Mouse (Mus musculus): Measurements from ENCODE around the gene 2310030G06Rik. TPM values are rescaled to one million over a fixed set of nuclear protein-coding genes. Genes with fewer than 3 reads are reported as not detected.
A peak's percentile ranks its signal among the peaks of the same experiment; 100 is the strongest.

Gene 2310030G06Rik
- polyA plus RNA-seq, 1 experiment from 2014 or later = 21.3 TPM

GRCm38 (mm10) chr9:50751323-50751722, 5.0 kb upstream of the 2310030G06Rik start, which contains the start of gene Cryab:
Gene Cryab, plus strand, starts transcription at chr9:50751325.
- peak within 1 kb of the TSS; percentile 11; the same call in 1 of the 2 replicates for H3K9ac ChIP-seq (ENCODE audit: low read depth, low read length)
- ATAC-seq = no peak
- H3K4me3 ChIP-seq (ENCODE audit: low read length) = no peak within 1 kb of the TSS

GRCm38 (mm10) chr9:50750706-50751105, 4.4 kb upstream of the 2310030G06Rik start:
- Histone ChIP-seq H3K4me3 (ENCODE audit: low read length) (no peak overlapping the region), H3K9me3 (ENCODE audit: control insufficient read depth, low read length) (no peaks in the 10 kb centered on the region), H3K27me3 (replicated peaks; ENCODE audit: control insufficient read depth, insufficient read depth, low read length) (no peaks in the 10 kb centered on the region), H3K4me1 (ENCODE audit: control insufficient read depth, insufficient read depth, low read length) (peaks cover 7% of the 10 kb centered on the region; the same call in 1 of the 2 replicates), H3K36me3 (ENCODE audit: control insufficient read depth, insufficient read depth, low read length) (no peaks in the 10 kb centered on the region), H3K4me2 (ENCODE audit: low read depth, low read length) (no peak overlapping the region), H3K9ac (ENCODE audit: low read depth, low read length) (no peak overlapping the region), H3K27ac (ENCODE audit: low read length) (no peak overlapping the region)
- ATAC-seq = no peak
- WGBS = 78% methylated on average over 6 of the region's 6 CpGs

More at GRCm38 (mm10) chr9:50751323-50751722, 5.0 kb upstream of the 2310030G06Rik start, which contains the start of gene Cryab:
- Histone ChIP-seq H3K4me2 (ENCODE audit: low read depth, low read length) (no peak within 1 kb of the TSS), H3K27ac (ENCODE audit: low read length) (peak within 1 kb of the TSS; percentile 73; the same call in 1 of the 2 replicates), H3K36me3 (ENCODE audit: control insufficient read depth, insufficient read depth, low read length) (no peaks in the 10 kb centered on the region), H3K9me3 (ENCODE audit: control insufficient read depth, low read length) (no peaks in the 10 kb centered on the region), H3K4me1 (ENCODE audit: control insufficient read depth, insufficient read depth, low read length) (peaks cover 7% of the 10 kb centered on the region; the same call in 1 of the 2 replicates), H3K27me3 (replicated peaks; ENCODE audit: control insufficient read depth, insufficient read depth, low read length) (no peaks in the 10 kb centered on the region)
- WGBS = 76% methylated on average over 22 of the region's 22 CpGs

GRCm38 (mm10) chr9:50745806-50746205, 530 bp downstream of the 2310030G06Rik start:
- peak; percentile 72 for ATAC-seq
- WGBS = 11% methylated on average over 7 of the region's 7 CpGs
- H3K4me3 ChIP-seq (ENCODE audit: low read length) = peak overlapping the region; percentile 58

GRCm38 (mm10) chr9:50742744-50743143, 3.6 kb downstream of the 2310030G06Rik start:
- Histone ChIP-seq H3K9me3 (ENCODE audit: control insufficient read depth, low read length) (no peaks in the 10 kb centered on the region), H3K36me3 (ENCODE audit: control insufficient read depth, insufficient read depth, low read length) (no peaks in the 10 kb centered on the region), H3K4me3 (ENCODE audit: low read length) (no peak overlapping the region), H3K4me2 (ENCODE audit: low read depth, low read length) (no peak overlapping the region), H3K9ac (ENCODE audit: low read depth, low read length) (no peak overlapping the region), H3K27ac (ENCODE audit: low read length) (no peak overlapping the region), H3K4me1 (ENCODE audit: control insufficient read depth, insufficient read depth, low read length) (peaks cover 5% of the 10 kb centered on the region; the same call in 1 of the 2 replicates), H3K27me3 (replicated peaks; ENCODE audit: control insufficient read depth, insufficient read depth, low read length) (no peaks in the 10 kb centered on the region)
- WGBS = 74% methylated on average over 2 of the region's 2 CpGs
- no peak for ATAC-seq

More at GRCm38 (mm10) chr9:50745806-50746205, 530 bp downstream of the 2310030G06Rik start:
- Histone ChIP-seq H3K36me3 (ENCODE audit: control insufficient read depth, insufficient read depth, low read length) (no peaks in the 10 kb centered on the region), H3K4me1 (ENCODE audit: control insufficient read depth, insufficient read depth, low read length) (no peaks in the 10 kb centered on the region), H3K4me2 (ENCODE audit: low read depth, low read length) (peak overlapping the region; percentile 55), H3K27ac (ENCODE audit: low read length) (peak overlapping the region; percentile 93), H3K27me3 (replicated peaks; ENCODE audit: control insufficient read depth, insufficient read depth, low read length) (no peaks in the 10 kb centered on the region), H3K9me3 (ENCODE audit: control insufficient read depth, low read length) (no peaks in the 10 kb centered on the region), H3K9ac (ENCODE audit: low read depth, low read length) (peak overlapping the region; percentile 68)

- Histone ChIP-seq H3K4me1 (ENCODE audit: control insufficient read depth, insufficient read depth, low read length) (peaks cover 5% of the 10 kb centered on the region; the same call in 1 of the 2 replicates), H3K27me3 (replicated peaks; ENCODE audit: control insufficient read depth, insufficient read depth, low read length) (no peaks in the 10 kb centered on the region), H3K9ac (ENCODE audit: low read depth, low read length) (no peak overlapping the region), H3K27ac (ENCODE audit: low read length) (no peak overlapping the region), H3K4me3 (ENCODE audit: low read length) (no peak overlapping the region), H3K9me3 (ENCODE audit: control insufficient read depth, low read length) (no peaks in the 10 kb centered on the region), H3K4me2 (ENCODE audit: low read depth, low read length) (no peak overlapping the region), H3K36me3 (ENCODE audit: control insufficient read depth, insufficient read depth, low read length) (no peaks in the 10 kb centered on the region)
- no peak for ATAC-seq
- WGBS = 82% methylated on average over 3 of the region's 3 CpGs
These were observed 4.1 kb downstream of the 2310030G06Rik start for GRCm38 (mm10) chr9:50742261-50742660.

GRCm38 (mm10) chr9:50740867-50741784, 5.2 kb downstream of the 2310030G06Rik start:
- no peak for ATAC-seq
- H3K27ac ChIP-seq (ENCODE audit: low read length) = no peak overlapping the region
- no peaks in the 10 kb centered on the region for H3K27me3 ChIP-seq (replicated peaks; ENCODE audit: control insufficient read depth, insufficient read depth, low read length)
- H3K9ac ChIP-seq (ENCODE audit: low read depth, low read length) = no peak overlapping the region
- no peaks in the 10 kb centered on the region for H3K36me3 ChIP-seq (ENCODE audit: control insufficient read depth, insufficient read depth, low read length)
- 86% methylated on average over 14 of the region's 14 CpGs for whole genome bisulfite sequencing
- peaks cover 5% of the 10 kb centered on the region; the same call in 1 of the 2 replicates for H3K4me1 ChIP-seq (ENCODE audit: control insufficient read depth, insufficient read depth, low read length)
- H3K4me3 ChIP-seq (ENCODE audit: low read length) = no peak overlapping the region
- no peaks in the 10 kb centered on the region for H3K9me3 ChIP-seq (ENCODE audit: control insufficient read depth, low read length)
- no peak overlapping the region for H3K4me2 ChIP-seq (ENCODE audit: low read depth, low read length)

GRCm38 (mm10) chr9:50738914-50739870, 7.1 kb downstream of the 2310030G06Rik start, which contains the start of gene Dixdc1:
Gene Dixdc1, minus strand, starts transcription at chr9:50739517.
- 12% methylated on average over 36 of the region's 36 CpGs for WGBS
- H3K4me1 ChIP-seq (ENCODE audit: control insufficient read depth, insufficient read depth, low read length) = peaks cover 5% of the 10 kb centered on the region; the same call in 1 of the 2 replicates
- H3K4me2 ChIP-seq (ENCODE audit: low read depth, low read length) = peak within 1 kb of the TSS; percentile 53
- peak within 1 kb of the TSS; percentile 45; the same call in 1 of the 2 replicates for H3K27ac ChIP-seq (ENCODE audit: low read length)
- H3K4me3 ChIP-seq (ENCODE audit: low read length) = peak within 1 kb of the TSS; percentile 38
- H3K36me3 ChIP-seq (ENCODE audit: control insufficient read depth, insufficient read depth, low read length) = no peaks in the 10 kb centered on the region
- no peaks in the 10 kb centered on the region for H3K27me3 ChIP-seq (replicated peaks; ENCODE audit: control insufficient read depth, insufficient read depth, low read length)
- no peaks in the 10 kb centered on the region for H3K9me3 ChIP-seq (ENCODE audit: control insufficient read depth, low read length)
- ATAC-seq = peak; percentile 99
- no peak within 1 kb of the TSS for H3K9ac ChIP-seq (ENCODE audit: low read depth, low read length)

- Histone ChIP-seq H3K27me3 (replicated peaks; ENCODE audit: control insufficient read depth, insufficient read depth, low read length) (no peaks in the 10 kb centered on the region), H3K9me3 (ENCODE audit: control insufficient read depth, low read length) (no peaks in the 10 kb centered on the region), H3K36me3 (ENCODE audit: control insufficient read depth, insufficient read depth, low read length) (no peaks in the 10 kb centered on the region), H3K4me2 (ENCODE audit: low read depth, low read length) (0 out of 2 replicates have a peak overlapping the region, but pooled peaks have one; percentile 19), H3K27ac (ENCODE audit: low read length) (no peak overlapping the region), H3K4me1 (ENCODE audit: control insufficient read depth, insufficient read depth, low read length) (peaks cover 5% of the 10 kb centered on the region; the same call in 1 of the 2 replicates), H3K4me3 (ENCODE audit: low read length) (no peak overlapping the region), H3K9ac (ENCODE audit: low read depth, low read length) (no peak overlapping the region)
- WGBS = 4% methylated on average over 9 of the region's 9 CpGs
- ATAC-seq = no peak
These were observed 11.3 kb downstream of the 2310030G06Rik start for GRCm38 (mm10) chr9:50734989-50735388.

Measured in intestine, embryonic 16.5 days (tissue).